Mouse (Mus musculus) bone marrow, adult 2 months (tissue): Measurements from ENCODE around the gene Fkbp1a. TPM values are rescaled to one million over a fixed set of nuclear protein-coding genes. Genes with fewer than 3 reads are reported as not detected.

Experiments
- H3K27ac ChIP-seq: fragments of 200-500 bp; 2 replicates; pipeline ENCODE4 v1.5.1; 2012; ENCODE audit warnings: low read depth, mild to moderate bottlenecking, control low read depth, inconsistent platforms, low read length; ENCODE audit not compliant: control insufficient read depth, poor library complexity, insufficient read depth
- H3K4me1 ChIP-seq: fragments of 200-500 bp; 2 replicates; pipeline ENCODE4 v1.6.1; 2011; ENCODE audit warnings: low read length; ENCODE audit not compliant: control insufficient read depth, insufficient read depth
- H3K4me3 ChIP-seq: fragments of 200-500 bp; replicated peaks from 2 replicates; pipeline ENCODE3; 2011; ENCODE audit warnings: mild to moderate bottlenecking, low read depth, low read length, control low read depth; ENCODE audit not compliant: control insufficient read depth
- CTCF ChIP-seq: fragments of 200-500 bp; IDR thresholded peaks from 2 replicates; pipeline ENCODE4 v1.5.1; 2011; ENCODE audit warnings: low read length, control low read depth; ENCODE audit not compliant: control insufficient read depth, insufficient read depth
- POLR2A ChIP-seq: fragments of 200-500 bp; IDR thresholded peaks from 2 replicates; pipeline ENCODE4 v1.6.1; 2011; ENCODE audit warnings: low read depth, mild to moderate bottlenecking, control low read depth, low read length, borderline replicate concordance; ENCODE audit not compliant: control insufficient read depth
- WGBS: fragments of 180-500 bp; shearing (Covaris S2); methylation state at CpG from one replicate; pipeline ENCODE4 v1.1.7; 2018; 5-methylcytosine and 5-hydroxymethylcytosine counted together
- polyA plus RNA-seq: library from polyadenylated mRNA; stranded (reverse); fragments of >200 nt; gene quantifications from 2 replicates; pipeline ENCODE4 v1.2.4, GENCODE M21; 2011; ENCODE audit warnings: low replicate concordance; ENCODE audit not compliant: missing spikeins, insufficient read depth, insufficient read length

The Fkbp1a gene
- polyA plus RNA-seq, 1 experiment: 70.4 TPM

DNA sequence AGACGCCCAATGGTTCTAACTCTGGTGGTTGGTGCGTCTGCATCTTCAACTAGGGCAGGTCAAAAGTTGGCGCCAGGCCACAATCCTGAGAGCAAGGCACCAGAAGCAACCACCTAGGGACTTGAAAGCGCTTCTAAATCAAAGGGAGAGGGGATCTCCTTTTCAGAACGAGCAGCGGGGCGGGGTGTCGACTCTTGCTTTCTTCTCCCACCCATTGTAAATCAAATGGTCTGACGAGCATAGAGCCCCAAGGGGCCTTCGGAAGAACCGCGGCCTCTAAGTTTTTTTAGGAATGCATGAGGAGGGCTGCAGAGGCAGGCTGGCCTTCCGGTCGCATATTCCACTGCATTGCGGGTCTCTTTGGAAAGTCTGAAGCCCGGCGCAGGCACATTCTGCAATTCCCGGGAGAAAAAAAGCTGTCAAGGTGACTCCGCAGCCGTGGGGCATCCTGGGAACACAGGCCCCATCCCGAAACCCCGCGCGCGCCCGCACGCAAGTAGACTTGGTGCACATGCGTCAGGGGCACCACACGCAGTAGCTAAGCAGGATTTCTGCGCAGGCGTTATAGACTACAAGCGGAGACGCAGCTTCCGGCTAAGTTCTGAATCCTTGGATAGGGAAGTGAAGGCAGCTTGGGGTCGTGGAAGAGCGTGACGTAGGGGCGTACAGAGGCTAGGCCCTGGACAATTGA lies 33.6 kb downstream of the Fkbp1a start:
- peak overlapping the region; percentile 70 for H3K4me3 ChIP-seq
- 1% methylated on average over 38 of the region's 38 CpGs for WGBS
- no peaks in the 10 kb centered on the region for H3K4me1 ChIP-seq
- no peak overlapping the region for H3K27ac ChIP-seq
- TF ChIP-seq CTCF (no peak), POLR2A (no peak)

DNA sequence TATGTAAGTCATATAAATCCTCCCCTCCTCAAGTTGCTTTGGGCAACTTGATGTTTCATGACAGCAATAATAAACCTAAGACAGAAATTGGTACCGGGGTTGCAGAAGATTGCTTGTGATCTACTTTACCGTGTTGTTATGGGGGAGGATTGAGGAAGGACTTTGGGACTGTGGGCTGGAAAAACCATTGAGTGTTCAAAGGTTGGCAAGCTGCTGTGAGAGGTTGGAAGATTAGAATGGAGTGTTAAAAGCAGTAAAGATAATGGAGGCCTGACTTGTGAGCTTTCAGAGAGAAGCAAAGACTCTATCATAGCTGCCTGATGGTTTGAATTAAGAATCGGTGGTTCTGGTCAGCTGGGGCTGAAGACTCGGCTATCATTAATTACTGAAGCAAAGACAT lies 36.9 kb downstream of the Fkbp1a start:
- WGBS: 75% methylated on average over 4 of the region's 4 CpGs
- no peak overlapping the region for H3K27ac ChIP-seq
- H3K4me3 ChIP-seq: no peak overlapping the region
- TF ChIP-seq POLR2A: no peak
- no peak for TF ChIP-seq CTCF
- H3K4me1 ChIP-seq: no peaks in the 10 kb centered on the region

DNA sequence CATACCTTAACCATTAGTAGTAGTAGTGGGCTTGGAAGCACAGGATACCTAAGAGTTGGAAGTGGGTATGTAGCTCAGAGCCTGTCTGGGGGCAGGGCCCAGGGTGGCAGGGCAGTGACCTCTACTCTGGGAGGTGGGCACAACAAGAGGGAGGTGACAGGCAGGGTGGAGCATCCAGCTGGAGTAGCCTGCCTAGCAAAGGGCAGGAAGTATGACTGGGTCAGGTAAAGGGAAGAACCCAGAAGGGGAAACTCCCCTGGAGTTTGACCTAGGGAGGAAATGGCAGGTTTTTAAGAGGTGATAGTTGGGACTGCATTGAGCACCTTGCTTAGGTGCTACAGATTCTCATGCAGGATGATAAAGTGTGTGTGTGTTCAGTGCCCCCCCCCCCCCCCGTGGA lies 38.7 kb downstream of the Fkbp1a start:
- TF ChIP-seq CTCF (no peak), POLR2A (no peak)
- no peak overlapping the region for H3K27ac ChIP-seq
- WGBS: 45% methylated on average over 1 of the region's 1 CpGs
- H3K4me1 ChIP-seq: no peaks in the 10 kb centered on the region
- no peak overlapping the region for H3K4me3 ChIP-seq

DNA sequence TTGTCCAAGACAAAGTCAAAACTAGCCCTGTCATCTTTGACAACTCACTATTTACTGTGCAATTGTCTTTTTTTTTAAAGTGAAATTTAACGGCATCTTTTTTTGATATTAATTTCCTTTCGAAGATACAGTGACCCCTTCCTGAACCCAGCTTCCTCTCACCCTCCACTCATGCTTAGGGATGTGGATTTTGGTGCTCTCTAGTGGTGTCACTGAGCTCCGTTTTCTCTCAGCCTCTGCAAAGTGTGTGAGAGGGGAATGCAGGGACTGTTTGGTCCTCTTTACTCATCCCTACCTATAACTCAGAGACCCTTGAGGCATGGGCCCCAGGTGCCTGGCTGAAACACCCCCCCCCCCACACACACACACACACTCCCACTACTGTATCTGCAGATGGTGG lies 43.7 kb downstream of the Fkbp1a start:
- no peak overlapping the region for H3K27ac ChIP-seq
- H3K4me1 ChIP-seq: peaks cover 1% of the 10 kb centered on the region; the same call in 1 of the 2 replicates
- no peak for TF ChIP-seq CTCF
- no peak for TF ChIP-seq POLR2A
- 16% methylated on average over 3 of the region's 3 CpGs for WGBS
- no peak overlapping the region for H3K4me3 ChIP-seq

DNA sequence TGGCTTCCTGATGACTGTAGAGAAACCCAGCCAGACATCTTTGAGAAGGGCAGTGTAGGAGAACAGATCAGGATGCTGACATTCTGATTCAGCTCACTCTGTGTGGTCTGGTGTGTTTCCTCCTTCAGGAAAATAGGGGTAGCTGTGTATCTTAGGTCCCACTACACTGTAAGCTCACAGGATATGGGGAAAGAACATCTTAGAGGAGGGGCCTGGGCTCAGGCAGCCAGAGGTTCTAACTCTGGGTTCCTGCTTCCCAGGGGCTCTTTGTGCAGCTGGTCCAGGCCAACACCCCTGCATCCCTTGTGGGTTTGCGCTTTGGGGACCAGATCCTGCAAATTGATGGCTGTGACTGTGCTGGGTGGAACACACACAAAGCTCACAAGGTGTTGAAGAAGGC lies 44.5 kb downstream of the Fkbp1a start:
- Histone ChIP-seq H3K4me3 (no peak overlapping the region), H3K4me1 (peaks cover 1% of the 10 kb centered on the region; the same call in 1 of the 2 replicates), H3K27ac (no peak overlapping the region)
- WGBS: 64% methylated on average over 1 of the region's 1 CpGs
- TF ChIP-seq POLR2A (no peak), CTCF (no peak)

DNA sequence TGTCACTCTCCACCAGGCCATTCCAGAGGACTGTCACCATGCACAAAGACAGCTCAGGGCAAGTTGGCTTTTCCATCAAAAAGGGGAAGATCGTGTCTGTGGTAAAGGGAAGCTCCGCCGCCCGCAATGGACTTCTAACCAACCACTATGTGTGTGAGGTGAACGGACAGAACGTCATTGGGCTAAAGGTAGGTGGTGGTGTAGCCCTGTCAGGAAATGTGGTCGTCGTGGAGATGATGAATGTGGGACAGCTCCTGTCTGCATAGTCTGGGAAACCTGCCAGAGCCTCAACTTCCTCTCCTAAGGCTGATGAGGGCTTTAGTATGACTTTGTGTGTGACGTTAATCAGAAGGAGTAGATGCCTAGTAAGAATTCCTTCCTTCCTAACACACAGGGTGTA lies 45.0 kb downstream of the Fkbp1a start:
- no peak for TF ChIP-seq CTCF
- no peak for TF ChIP-seq POLR2A
- Histone ChIP-seq H3K4me3 (no peak overlapping the region), H3K27ac (no peak overlapping the region), H3K4me1 (peaks cover 1% of the 10 kb centered on the region; the same call in 1 of the 2 replicates)
- WGBS: under 1% methylated on average over 9 of the region's 9 CpGs

DNA sequence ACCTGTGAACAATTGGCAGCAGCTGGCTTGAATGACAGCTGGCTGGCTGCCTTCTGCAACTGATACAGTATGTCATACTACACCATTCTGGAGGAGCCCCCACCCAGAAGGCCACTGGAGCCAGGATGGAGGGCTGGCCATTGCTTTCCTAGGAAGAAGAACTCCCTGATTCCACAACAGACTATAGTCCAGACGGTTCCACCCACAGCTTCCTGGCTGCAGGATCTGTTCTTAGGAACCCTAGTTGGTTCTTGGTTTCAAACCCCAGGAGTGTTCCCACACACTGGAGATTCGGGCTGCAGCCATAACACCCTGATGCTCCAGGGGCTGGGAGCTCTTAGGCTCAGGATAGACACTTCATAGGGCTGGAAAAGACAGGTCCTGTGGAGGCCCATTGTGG lies 55.8 kb downstream of the Fkbp1a start:
- 61% methylated on average over 2 of the region's 2 CpGs for WGBS
- Histone ChIP-seq H3K27ac (no peak overlapping the region), H3K4me3 (no peak overlapping the region), H3K4me1 (no peaks in the 10 kb centered on the region)
- no peak for TF ChIP-seq POLR2A
- no peak for TF ChIP-seq CTCF

DNA sequence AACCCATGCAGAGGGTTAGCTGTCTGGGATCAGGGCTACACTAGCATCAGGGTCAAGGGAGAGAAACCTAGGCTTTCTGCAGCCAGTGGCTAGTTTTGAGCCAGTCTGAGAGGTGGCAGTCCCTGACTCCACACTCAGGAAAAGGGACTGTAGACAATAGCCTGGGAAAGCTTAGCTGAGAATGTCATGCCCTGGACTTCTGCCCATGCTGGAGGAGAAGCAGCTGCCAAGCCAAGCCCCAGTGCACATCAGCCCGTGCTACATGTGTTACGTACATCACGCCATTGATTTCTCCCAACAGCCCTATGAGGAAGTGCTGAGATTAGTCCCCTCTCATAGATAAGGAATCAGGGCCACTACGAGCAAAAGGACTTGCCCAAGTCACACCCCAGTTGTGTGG lies 59.8 kb downstream of the Fkbp1a start:
- no peak overlapping the region for H3K4me3 ChIP-seq
- no peak for TF ChIP-seq CTCF
- TF ChIP-seq POLR2A: no peak
- no peak overlapping the region for H3K27ac ChIP-seq
- 62% methylated on average over 4 of the region's 4 CpGs for WGBS
- H3K4me1 ChIP-seq: no peaks in the 10 kb centered on the region

DNA sequence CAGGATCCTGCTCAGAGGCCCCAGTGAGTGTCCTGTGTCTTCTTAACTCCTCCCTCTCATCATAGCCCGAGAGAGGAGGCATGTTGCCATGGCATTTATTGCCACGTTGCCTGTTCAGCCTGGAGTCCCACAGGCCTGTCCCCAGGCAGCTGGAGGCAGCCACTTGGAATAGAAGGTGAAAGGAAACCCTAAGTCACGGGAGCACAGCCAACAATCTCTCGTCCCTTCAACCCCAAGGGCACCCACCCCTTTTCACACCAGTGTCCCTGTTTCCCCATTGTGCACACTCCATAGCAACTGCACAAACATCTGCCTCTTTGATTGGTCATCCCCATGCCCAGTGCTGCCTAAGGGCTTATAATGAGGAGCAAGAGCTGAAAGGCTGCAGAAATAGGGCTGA lies 61.3 kb downstream of the Fkbp1a start:
- Histone ChIP-seq H3K4me3 (no peak overlapping the region), H3K4me1 (no peaks in the 10 kb centered on the region), H3K27ac (no peak overlapping the region)
- WGBS: 53% methylated on average over 4 of the region's 4 CpGs
- TF ChIP-seq CTCF: no peak
- no peak for TF ChIP-seq POLR2A
